Mouse (Mus musculus): ENCODE data around the gene Phf21b. TPM values are rescaled to one million over a fixed set of nuclear protein-coding genes. Genes with fewer than 3 reads are reported as not detected.
"Not testable (repeated sequence)": the region's sequence is repeated elsewhere in the genome, so short reads cannot be mapped to it uniquely, and the experiment has no call there.

The Phf21b gene
- total RNA-seq, 2 experiments from 2014 or later: 0.68 to 1.5 TPM

- no peak for DNase-seq
Observed at GRCm38 (mm10) chr15:84772191-84773111, 83.4 kb downstream of the Phf21b start.

GRCm38 (mm10) chr15:84769641-84770341 is 86.1 kb downstream of the Phf21b start:
- DNase-seq: peak; percentile 60

- DNase-seq: not testable (repeated sequence)
Observed at GRCm38 (mm10) chr15:84768531-84768930, 87.3 kb downstream of the Phf21b start.

DNA sequence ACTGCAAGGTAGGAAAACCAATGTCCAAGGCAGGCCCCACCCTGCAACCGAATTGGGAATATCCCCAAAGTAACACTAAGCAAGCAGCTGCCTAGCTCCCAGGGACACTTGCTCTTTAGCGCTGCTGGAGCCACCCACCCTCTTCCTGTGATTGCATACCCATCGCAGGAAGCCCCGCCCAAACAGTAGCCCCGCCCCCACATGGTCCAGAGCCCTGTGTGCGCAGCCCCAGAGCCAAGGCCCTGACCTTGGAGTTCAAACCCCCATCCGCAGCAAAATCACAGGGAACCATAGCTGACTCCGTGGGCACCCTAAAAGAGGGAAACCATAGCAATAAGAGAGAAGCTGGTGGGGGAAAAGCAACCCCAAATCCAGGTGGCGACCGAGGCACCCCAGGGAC is 89.2 kb downstream of the Phf21b start:
- no peak for DNase-seq

DNA sequence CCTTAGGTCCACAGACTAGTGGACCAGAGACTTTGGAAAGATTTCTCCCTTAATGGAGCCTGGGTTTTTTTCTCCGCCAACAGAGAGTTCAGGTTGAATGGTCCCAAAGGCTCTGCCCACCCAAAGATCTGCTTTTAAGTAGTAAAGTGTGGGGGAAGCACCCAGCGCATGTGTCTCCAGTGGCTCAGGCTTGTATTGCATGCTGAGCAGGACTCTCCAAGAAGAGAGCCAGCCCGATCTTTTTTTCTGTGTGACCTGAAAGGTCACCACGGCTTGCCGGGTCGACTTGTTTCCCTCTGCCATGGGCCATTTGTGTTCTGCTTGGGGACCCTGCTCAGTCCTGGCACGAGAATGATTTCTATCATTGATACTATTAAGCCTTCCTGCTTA is 92.4 kb downstream of the Phf21b start:
- DNase-seq: no peak

DNA sequence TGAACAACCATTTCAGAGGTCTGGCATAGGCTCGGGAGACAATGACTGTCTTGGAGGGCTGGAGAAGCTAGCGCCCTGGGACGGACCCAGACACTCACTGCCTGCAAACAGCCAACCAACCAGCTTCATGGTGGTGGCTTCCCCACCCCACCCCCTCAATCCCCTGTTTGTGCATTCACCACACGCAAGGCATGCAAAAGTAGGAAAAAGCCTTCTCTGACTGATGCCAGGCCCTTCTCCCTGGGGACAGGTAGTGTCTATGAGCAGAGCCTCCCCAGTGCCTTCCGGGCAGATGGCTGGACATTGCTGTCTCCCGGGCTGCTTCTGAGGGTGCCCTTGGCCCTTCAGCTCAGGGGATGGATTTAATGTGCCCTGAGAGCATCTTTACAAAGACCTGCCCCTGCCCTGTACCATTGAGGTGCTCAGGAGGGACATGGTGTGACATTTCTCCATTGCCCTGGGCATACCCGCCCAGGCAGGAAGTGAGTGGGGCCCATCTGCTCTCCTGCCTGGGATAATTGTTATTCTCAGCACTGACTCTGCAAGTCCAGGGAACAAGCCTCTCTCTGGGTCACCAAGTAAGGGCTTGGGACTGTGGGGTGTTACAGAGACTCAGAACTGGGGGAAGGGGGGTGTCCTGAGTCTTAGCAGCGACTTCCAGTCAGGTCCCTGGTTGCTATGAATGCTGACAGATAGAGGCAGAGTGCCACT is 93.0 kb downstream of the Phf21b start:
- no peak for DNase-seq

DNA sequence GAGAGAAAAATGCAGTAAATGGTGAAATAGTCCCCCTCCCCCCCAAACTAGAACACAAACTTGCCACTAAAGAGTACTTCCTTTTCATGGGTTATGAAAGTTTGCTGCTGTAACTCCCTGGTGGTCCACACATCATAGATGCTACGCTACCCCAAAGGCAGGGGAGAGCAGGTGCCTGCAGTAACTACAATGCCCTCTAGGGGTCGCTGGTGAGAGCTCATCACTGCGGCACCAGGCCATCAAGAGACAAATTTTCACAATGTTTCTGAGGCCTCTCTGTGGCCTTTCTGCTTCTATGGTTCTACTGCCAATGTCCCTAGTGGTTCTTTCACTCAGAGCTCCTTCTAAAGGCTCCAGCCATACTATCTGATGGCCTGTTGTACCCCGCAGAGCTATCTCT is 97.4 kb downstream of the Phf21b start:
- DNase-seq: peak; percentile 55

GRCm38 (mm10) chr15:84756426-84756825 is 99.4 kb downstream of the Phf21b start:
- DNase-seq: no peak

GRCm38 (mm10) chr15:84754987-84755386 is 100.9 kb downstream of the Phf21b start:
- peak; percentile 90 for DNase-seq

DNA sequence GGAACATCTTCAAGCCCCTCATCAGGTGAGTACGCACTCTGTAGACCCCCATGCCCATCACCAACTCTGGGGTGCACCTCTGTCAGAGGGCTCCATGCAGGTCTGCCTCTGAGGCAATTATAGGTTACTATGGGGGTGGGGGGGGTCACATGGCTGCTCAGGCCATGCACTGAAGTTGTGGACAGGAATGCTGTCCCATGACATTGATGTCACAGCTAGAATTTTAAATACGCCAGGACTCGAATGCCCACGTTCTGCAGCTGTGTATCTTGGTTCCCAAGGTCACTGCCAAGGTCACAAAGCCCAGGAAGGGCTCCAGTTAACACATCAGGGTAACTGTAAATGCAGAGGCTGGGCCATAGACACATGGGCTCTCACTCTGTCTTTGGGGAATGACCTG is 110.0 kb downstream of the Phf21b start:
- peak; percentile 24 for DNase-seq

DNA sequence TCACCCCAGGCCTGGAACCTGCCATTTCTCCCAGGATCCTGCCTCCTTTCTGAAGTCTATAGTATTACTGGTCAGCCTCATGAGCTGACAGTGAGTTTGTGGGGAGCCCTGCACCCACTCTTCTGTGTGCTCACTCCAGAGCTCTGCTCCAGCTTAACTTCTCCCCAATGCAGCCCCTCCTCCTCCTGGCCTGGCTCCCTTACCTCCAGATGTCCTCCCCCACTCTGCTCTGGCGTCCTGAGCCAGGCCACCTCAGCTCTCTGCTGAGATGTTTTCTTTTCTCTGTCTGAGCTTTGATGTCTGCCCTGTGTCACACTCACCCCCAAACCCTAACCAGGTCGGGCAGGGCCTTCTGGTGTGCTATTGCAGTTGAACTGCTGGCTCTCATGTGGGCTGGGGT is 111.5 kb downstream of the Phf21b start:
- DNase-seq: no peak

DNA sequence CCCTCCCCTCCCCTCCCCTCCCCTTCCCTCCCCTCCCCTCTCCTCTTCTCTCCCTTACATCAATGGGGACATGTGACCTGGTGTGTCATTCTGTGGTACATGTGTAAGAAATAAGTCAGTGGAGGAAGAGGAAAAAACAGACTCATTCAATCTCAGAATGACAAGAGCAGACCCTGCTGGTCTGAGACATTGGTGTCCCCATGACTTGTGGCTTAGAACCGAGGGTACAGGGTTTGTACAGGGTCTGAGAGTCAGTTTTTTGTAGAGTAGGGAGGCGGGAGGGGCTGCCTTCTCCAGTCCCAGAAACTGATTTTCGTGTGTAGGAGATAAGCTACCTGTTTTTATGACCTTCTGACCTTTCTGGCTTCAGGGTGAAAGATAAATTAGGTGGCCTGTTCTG is 112.5 kb downstream of the Phf21b start:
- DNase-seq: no peak

- DNase-seq: no peak
Observed at GRCm38 (mm10) chr15:84741573-84741972, 114.3 kb downstream of the Phf21b start.

GRCm38 (mm10) chr15:84738246-84738645 is 117.6 kb downstream of the Phf21b start:
- no peak for DNase-seq

DNA sequence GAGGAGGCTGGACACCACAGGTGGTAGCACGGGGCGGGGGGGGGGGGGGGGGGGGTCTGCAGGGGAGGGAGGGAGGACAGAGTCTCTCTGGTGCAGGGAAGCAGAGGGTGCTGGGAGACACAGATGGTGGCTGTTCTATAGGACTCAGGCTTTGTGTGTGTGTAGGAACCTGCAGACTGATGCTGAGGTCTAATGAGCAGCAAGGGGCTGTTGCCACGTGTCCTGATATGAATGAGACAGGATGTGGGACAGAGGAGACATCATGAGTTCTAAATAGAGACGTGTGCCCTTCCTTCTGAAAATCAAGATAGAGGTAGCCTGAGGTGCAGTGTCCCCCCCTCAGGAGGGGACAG is 118.9 kb downstream of the Phf21b start:
- no peak for DNase-seq

DNA sequence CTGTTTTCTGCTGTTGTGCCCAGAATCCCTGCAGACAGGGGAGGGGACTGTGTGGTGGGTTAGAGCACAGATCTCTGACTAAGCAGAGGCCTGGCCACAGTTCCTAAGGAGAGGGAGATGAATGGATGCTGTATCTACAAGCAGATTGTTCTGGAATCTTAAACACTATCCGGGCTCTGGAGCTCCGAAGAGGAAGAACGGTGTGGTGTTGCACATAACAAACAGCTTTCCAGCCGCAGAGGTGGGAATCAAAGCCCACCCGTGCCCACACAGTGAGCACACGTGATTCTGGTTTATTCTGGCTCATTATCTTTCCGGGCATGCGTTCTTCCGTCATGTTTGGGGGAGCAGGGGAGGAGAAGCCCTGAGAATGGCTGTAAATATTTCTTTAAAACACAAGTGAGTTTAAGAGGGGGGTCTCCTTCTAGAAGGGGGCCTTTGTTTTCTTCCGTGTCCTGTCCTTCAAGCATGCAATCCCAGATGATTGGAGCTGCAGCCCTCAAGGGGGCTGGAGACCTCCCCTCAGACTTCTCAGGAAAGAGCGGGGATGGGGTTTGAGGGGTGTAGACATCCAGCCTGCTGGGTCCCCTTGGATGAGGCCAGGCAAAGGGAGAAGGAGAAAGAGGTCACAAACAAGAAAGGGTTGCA is 119.4 kb downstream of the Phf21b start:
- DNase-seq: no peak

Other genes starting within 250 kb of the Phf21b start
- 10 to 100 TPM; 11.6 to 12.3 TPM for gene Prr5, start 186.4 kb downstream of the Phf21b start, total RNA-seq (2021)
- gene Arhgap8, start 136.0 kb downstream of the Phf21b start, total RNA-seq (2021): 1 to 10 TPM; 3.8 to 4.0 TPM
- gene Gm29666, start 64.0 kb upstream of the Phf21b start, total RNA-seq (2021): under 1 TPM; 0.19 to 0.34 TPM
- gene Nup50, start 67.4 kb upstream of the Phf21b start, total RNA-seq (2021): 10 to 100 TPM; 27.7 to 27.8 TPM
- gene 5031439G07Rik, start 132.5 kb upstream of the Phf21b start, total RNA-seq (2021): 10 to 100 TPM; 22.2 to 23.8 TPM
- not detected for gene Upk3a, start 161.1 kb upstream of the Phf21b start, total RNA-seq (2021)
- gene Fam118a, start 172.9 kb upstream of the Phf21b start, total RNA-seq (2021): 10 to 100 TPM; 14.6 to 14.9 TPM